Mouse (Mus musculus) heart, embryonic 14.5 days (tissue): Measurements from ENCODE around the gene Lmna. TPM values are rescaled to one million over a fixed set of nuclear protein-coding genes. Genes with fewer than 3 reads are reported as not detected.

Experiments
- ATAC-seq: fragments of 200-750 bp; cut with Nextera tagmentation; 2 replicates; pipeline ENCODE4 v1.8.0; 2017; ENCODE audit warnings: low read depth, moderate TSS enrichment; ENCODE audit not compliant: insufficient number of reproducible peaks, insufficient read depth, low FRiP score
- H3K27ac ChIP-seq, 2 experiments: fragments of 200-500 bp in 1 of 2; fragments of 300-500 bp in 1 of 2; sonication (generic) in 1 of 2; replicated peaks in 1 of 2; 2 replicates each; pipeline ENCODE4 v1.5.1; 2012 to 2014; ENCODE audit warnings: low read depth in 2 of 2, low read length in 2 of 2, control low read depth in 1 of 2, mild to moderate bottlenecking in 1 of 2, mixed read lengths in 1 of 2; ENCODE audit not compliant: control insufficient read depth in 1 of 2, insufficient read depth in 1 of 2
- H3K27me3 ChIP-seq: fragments of 300-500 bp; sonication (generic); 2 replicates; pipeline ENCODE4 v1.6.1; 2014; ENCODE audit warnings: mild to moderate bottlenecking, low read length, control low read depth; ENCODE audit not compliant: control insufficient read depth, insufficient read depth
- H3K36me3 ChIP-seq: fragments of 300-500 bp; sonication (generic); 2 replicates; pipeline ENCODE4 v1.6.1; 2014; ENCODE audit warnings: mild to moderate bottlenecking, control low read depth, low read length, mixed read lengths; ENCODE audit not compliant: control insufficient read depth, insufficient read depth
- H3K4me1 ChIP-seq, 2 experiments: fragments of 200-500 bp in 1 of 2; fragments of 300-500 bp in 1 of 2; sonication (generic) in 1 of 2; 2 replicates each; pipeline ENCODE4 v1.6.1; 2012 to 2014; ENCODE audit warnings: low read length in 2 of 2, control low read depth in 1 of 2, mixed read lengths in 1 of 2; ENCODE audit not compliant: control insufficient read depth in 2 of 2, insufficient read depth in 2 of 2
- H3K4me2 ChIP-seq: fragments of 300-500 bp; sonication (generic); 2 replicates; pipeline ENCODE4 v1.6.1; 2014; ENCODE audit warnings: mild to moderate bottlenecking, low read length
- H3K4me3 ChIP-seq, 2 experiments: fragments of 200-500 bp in 1 of 2; fragments of 300-500 bp in 1 of 2; sonication (generic) in 1 of 2; 2 replicates each; pipeline ENCODE4 v1.5.1; 2012 to 2014; ENCODE audit warnings: low read length in 2 of 2, mild to moderate bottlenecking in 2 of 2, control low read depth in 1 of 2, low read depth in 1 of 2, moderate library complexity in 1 of 2; ENCODE audit not compliant: control insufficient read depth in 1 of 2, insufficient read depth in 1 of 2
- H3K9ac ChIP-seq: fragments of 300-500 bp; sonication (generic); 2 replicates; pipeline ENCODE4 v1.6.1; 2014; ENCODE audit warnings: mild to moderate bottlenecking, low read length
- H3K9me3 ChIP-seq: fragments of 300-500 bp; sonication (generic); 2 replicates; pipeline ENCODE4 v1.6.1; 2016; ENCODE audit warnings: low read length, control low read depth; ENCODE audit not compliant: control insufficient read depth
- WGBS: fragments of 180-500 bp; shearing (Covaris S2); extraction: QIAGEN DNeasy Blood & Tissue Kit; methylation state at CpG from one replicate; pipeline ENCODE4 v1.1.7; 2014; 5-methylcytosine and 5-hydroxymethylcytosine counted together
- polyA plus RNA-seq: library from polyadenylated mRNA; unstranded; fragments of >200 nt; fragmentation: Nextera tagmentation; extraction: Ambion mirVana; gene quantifications from 2 replicates; pipeline ENCODE4 v1.2.1, GENCODE M21; 2014

Lmna gene
- polyA plus RNA-seq, 1 experiment from 2014 or later, result 84.1 TPM

- H3K36me3 ChIP-seq, result no peaks in the 10 kb centered on the region
- no peaks in the 10 kb centered on the region for H3K9me3 ChIP-seq
- H3K4me2 ChIP-seq, result no peak overlapping the region
- no peak overlapping the region for H3K9ac ChIP-seq
- H3K27me3 ChIP-seq, result no peaks in the 10 kb centered on the region
- peaks cover 29 to 37% of the 10 kb centered on the region in 2 experiments for H3K4me1 ChIP-seq
- 69% methylated on average over 10 of the region's 10 CpGs for WGBS
- ATAC-seq, result no peak
- H3K27ac ChIP-seq, result no peak overlapping the region
- H3K4me3 ChIP-seq, result no peak overlapping the region
Observed at GRCm38 (mm10) chr3:88514231-88515094, 4.7 kb upstream of the Lmna start.

- no peaks in the 10 kb centered on the region for H3K36me3 ChIP-seq
- H3K4me1 ChIP-seq, result peaks cover 32 to 41% of the 10 kb centered on the region in 2 experiments
- no peak overlapping the region for H3K4me2 ChIP-seq
- H3K27ac ChIP-seq, result no peak overlapping the region
- H3K4me3 ChIP-seq, result no peak overlapping the region
- H3K9me3 ChIP-seq, result no peaks in the 10 kb centered on the region
- H3K9ac ChIP-seq, result no peak overlapping the region
- ATAC-seq, result no peak
- 71% methylated on average over 7 of the region's 7 CpGs for WGBS
- no peaks in the 10 kb centered on the region for H3K27me3 ChIP-seq
Observed at GRCm38 (mm10) chr3:88513546-88514115, 3.9 kb upstream of the Lmna start.

GRCm38 (mm10) chr3:88512896-88513545 lies 3.3 kb upstream of the Lmna start:
- Histone ChIP-seq H3K27ac (peak overlapping the region; percentile 20 to 59), H3K27me3 (no peaks in the 10 kb centered on the region), H3K9me3 (no peaks in the 10 kb centered on the region), H3K4me3 (no peak overlapping the region), H3K4me2 (no peak overlapping the region), H3K9ac (peak overlapping the region; percentile 36; the same call in 1 of the 2 replicates), H3K36me3 (no peaks in the 10 kb centered on the region), H3K4me1 (peaks cover 32 to 41% of the 10 kb centered on the region in 2 experiments)
- no peak for ATAC-seq
- 33% methylated on average over 13 of the region's 15 CpGs for WGBS

GRCm38 (mm10) chr3:88512141-88512895 lies 2.6 kb upstream of the Lmna start:
- Histone ChIP-seq H3K9ac (peak overlapping the region; percentile 36; the same call in 1 of the 2 replicates), H3K4me1 (peaks cover 32 to 41% of the 10 kb centered on the region in 2 experiments)

GRCm38 (mm10) chr3:88511559-88511958 lies 1.8 kb upstream of the Lmna start:
- H3K4me1 ChIP-seq, result peaks cover 32 to 41% of the 10 kb centered on the region in 2 experiments
- ATAC-seq, result no peak
- peak overlapping the region in 1 of 2 experiments; percentile 59; a peak in 1 of 4 replicates for H3K27ac ChIP-seq
- 53% methylated on average over 4 of the region's 4 CpGs for WGBS
- no peak overlapping the region for H3K9ac ChIP-seq
- no peaks in the 10 kb centered on the region for H3K9me3 ChIP-seq
- H3K4me3 ChIP-seq, result no peak overlapping the region
- no peaks in the 10 kb centered on the region for H3K36me3 ChIP-seq
- no peaks in the 10 kb centered on the region for H3K27me3 ChIP-seq
- no peak overlapping the region for H3K4me2 ChIP-seq

More at GRCm38 (mm10) chr3:88512141-88512895, 2.6 kb upstream of the Lmna start:
- no peaks in the 10 kb centered on the region for H3K27me3 ChIP-seq
- no peak for ATAC-seq
- H3K4me2 ChIP-seq, result no peak overlapping the region
- no peak overlapping the region for H3K4me3 ChIP-seq
- WGBS, result 34% methylated on average over 6 of the region's 6 CpGs
- no peaks in the 10 kb centered on the region for H3K9me3 ChIP-seq
- no peaks in the 10 kb centered on the region for H3K36me3 ChIP-seq
- peak overlapping the region; percentile 20 to 59 for H3K27ac ChIP-seq

- H3K9me3 ChIP-seq, result no peaks in the 10 kb centered on the region
- no peak for ATAC-seq
- no peaks in the 10 kb centered on the region for H3K36me3 ChIP-seq
- H3K4me3 ChIP-seq, result peak overlapping the region; percentile 47 to 70
- H3K9ac ChIP-seq, result peak overlapping the region; percentile 71
- peak overlapping the region; percentile 69 for H3K4me2 ChIP-seq
- peak overlapping the region; percentile 92 to 97 for H3K27ac ChIP-seq
- H3K4me1 ChIP-seq, result peaks cover 32 to 41% of the 10 kb centered on the region in 2 experiments
- no peaks in the 10 kb centered on the region for H3K27me3 ChIP-seq
- 57% methylated on average over 13 of the region's 13 CpGs for WGBS
Observed at GRCm38 (mm10) chr3:88510421-88511289, 899 bp upstream of the Lmna start.
